7 mouse cellular contexts compared by ENCODE assay signal in genomic region chr19:6044102-6044501, GRCm38 (mm10). TPM values are rescaled to one million over a fixed set of nuclear protein-coding genes. Genes with fewer than 3 reads are reported as not detected.
DNase-seq lines count a peak whose midpoint lies in the region; ATAC-seq and TF ChIP-seq lines count a peak whose summit lies in the region.
"Not testable (repeated sequence)": the region's sequence is repeated elsewhere in the genome, so short reads cannot be mapped to it uniquely, and the experiment has no call there.

No protein-coding gene starts in this region.

- peak; percentile 86 for DNase-seq in 416B (ENCODE audit: low read depth)
- peak; percentile 83 for DNase-seq in MN1 (ENCODE audit: low spot score)
- DNase-seq in cerebellum, adult 9-10 months = peak; percentile 43
- not testable (repeated sequence) for DNase-seq in gastrocnemius, adult 2 months; kidney, adult 2 months; liver, postnatal 0 days
- DNase-seq in naive thymus-derived CD4-positive, alpha-beta T cell, adult 2 months (ENCODE audit: low read depth) = peak; percentile 63

- H3K36me3 ChIP-seq in kidney, adult 2 months (ENCODE audit: control insufficient read depth, insufficient read depth, low read length) = not testable (repeated sequence)
- peaks cover 10% of the 10 kb centered on the region for H3K36me3 ChIP-seq in liver, postnatal 0 days (replicated peaks; ENCODE audit: insufficient read depth, low read length)

- WGBS in kidney, adult 2 months = 42% methylated on average over 4 of the region's 4 CpGs
- WGBS in liver, postnatal 0 days (ENCODE audit: insufficient replicate concordance) = 40% methylated on average over 4 of the region's 4 CpGs

- not testable (repeated sequence) for ATAC-seq in liver, postnatal 0 days

- intact Hi-C loops in gastrocnemius, adult 2 months (cut with DNase I) = not testable (repeated sequence)

- peaks cover 12% of the 10 kb centered on the region; the same call in 1 of the 2 replicates for H3K4me1 ChIP-seq in kidney, adult 2 months (ENCODE audit: control insufficient read depth, insufficient read depth, low read length)
- H3K4me1 ChIP-seq in liver, postnatal 0 days (ENCODE audit: insufficient read depth) = peaks cover 28% of the 10 kb centered on the region

- H3K27me3 ChIP-seq in kidney, adult 2 months (replicated peaks; ENCODE audit: control insufficient read depth, insufficient read depth, low read length); liver, postnatal 0 days (ENCODE audit: insufficient read depth, low read length): not testable (repeated sequence)

- H3K4me2 ChIP-seq in liver, postnatal 0 days (ENCODE audit: low read depth, low read length) = not testable (repeated sequence)

- H3K27ac ChIP-seq in gastrocnemius, adult 2 months; kidney, adult 2 months (ENCODE audit: insufficient read depth, low read depth, low read length); liver, postnatal 0 days (ENCODE audit: low read depth): not testable (repeated sequence)

- TF ChIP-seq CTCF in gastrocnemius, adult 2 months (IDR thresholded peaks at IDR 0.05) = peak; percentile 51
- 0 out of 2 replicates have a peak, but pooled peaks have one; percentile 10 for TF ChIP-seq CTCF in kidney, adult 2 months (conservative IDR thresholded peaks at IDR 0.05; ENCODE audit: insufficient read depth, insufficient read length, low read depth, low read length)
- peak; percentile 64 for TF ChIP-seq CTCF in liver, postnatal 0 days (IDR thresholded peaks at IDR 0.05; ENCODE audit: low read depth)

- H3K4me3 ChIP-seq in gastrocnemius, adult 2 months; kidney, adult 2 months (ENCODE audit: insufficient read depth, low read depth, low read length); liver, postnatal 0 days (ENCODE audit: low read depth, low read length): not testable (repeated sequence)

- not testable (repeated sequence) for H3K9ac ChIP-seq in liver, postnatal 0 days (replicated peaks)

- H3K9me3 ChIP-seq in liver, postnatal 0 days (ENCODE audit: low read length) = not testable (repeated sequence)

- not testable (repeated sequence) for TF ChIP-seq POLR2A in kidney, adult 2 months (IDR thresholded peaks at IDR 0.05; ENCODE audit: low read depth, low read length)

- not testable (repeated sequence) for TF ChIP-seq EP300 in liver, postnatal 0 days (IDR thresholded peaks at IDR 0.05; ENCODE audit: low read depth)

RNA-seq across cellular contexts. Expression of gene Syvn1, which starts 2.3 kb away (rescaled TPM):
- total RNA-seq in gastrocnemius, adult 2 months (2021) = 10 to 100 TPM; 17.1 to 20.6 TPM
- polyA plus RNA-seq in kidney, adult 2 months (2012; rRNA removed) = 31.5 and 32.8 TPM in 2 replicates
- 12.4 and 15.4 TPM in 2 replicates for polyA plus RNA-seq in liver, postnatal 0 days (2015; fragmentation: Nextera tagmentation; extraction: Ambion mirVana)

RNA-seq across cellular contexts. Expression of gene Mrpl49, which starts 13.5 kb away (rescaled TPM):
- 10 to 100 TPM; 24.6 to 30.9 TPM for total RNA-seq in gastrocnemius, adult 2 months (2021)
- polyA plus RNA-seq in kidney, adult 2 months (2012; rRNA removed) = 32.0 and 37.3 TPM in 2 replicates
- polyA plus RNA-seq in liver, postnatal 0 days (2015; fragmentation: Nextera tagmentation; extraction: Ambion mirVana) = 28.2 and 29.6 TPM in 2 replicates

RNA-seq across cellular contexts. Expression of gene Fau, which starts 13.5 kb away (rescaled TPM):
- total RNA-seq in gastrocnemius, adult 2 months (2021) = 100 to 1,000 TPM; 410 to 473 TPM
- 882 and 1,017 TPM in 2 replicates for polyA plus RNA-seq in kidney, adult 2 months (2012; rRNA removed)
- 781 and 784 TPM in 2 replicates for polyA plus RNA-seq in liver, postnatal 0 days (2015; fragmentation: Nextera tagmentation; extraction: Ambion mirVana)

RNA-seq across cellular contexts. Expression of gene Znhit2, which starts 16.9 kb away (rescaled TPM):
- total RNA-seq in gastrocnemius, adult 2 months (2021) = 1 to 10 TPM; 8.3 to 8.5 TPM
- polyA plus RNA-seq in kidney, adult 2 months (2012; rRNA removed) = 42.3 and 57.7 TPM in 2 replicates
- polyA plus RNA-seq in liver, postnatal 0 days (2015; fragmentation: Nextera tagmentation; extraction: Ambion mirVana) = 30.2 and 35.8 TPM in 2 replicates

RNA-seq across cellular contexts. Expression of gene Tm7sf2, which starts 24.1 kb away (rescaled TPM):
- 1 to 10 TPM; 4.6 TPM for total RNA-seq in gastrocnemius, adult 2 months (2021)
- 31.2 and 38.4 TPM in 2 replicates for polyA plus RNA-seq in kidney, adult 2 months (2012; rRNA removed)
- 42.6 and 44.1 TPM in 2 replicates for polyA plus RNA-seq in liver, postnatal 0 days (2015; fragmentation: Nextera tagmentation; extraction: Ambion mirVana)

Comparison
In these comparisons a context has a peak if more than half of its experiments do, and no peak if none do; other contexts are left out.
1. CTCF ChIP-seq: peak in every context shown above with its lines; median percentile 64 in liver, postnatal 0 days; 51 in gastrocnemius, adult 2 months; 10 in kidney, adult 2 months.